Comparison of ENCODE assay signal across 9 mouse cellular contexts in genomic region chr9:74909245-74909644, GRCm38 (mm10). TPM values are rescaled to one million over a fixed set of nuclear protein-coding genes. Genes with fewer than 3 reads are reported as not detected.
DNase-seq lines count a peak whose midpoint lies in the region; ATAC-seq and TF ChIP-seq lines count a peak whose summit lies in the region.
"Had no signal": no experiment of that assay in that cellular context is flagged by ENCODE, and none has a peak within 500 bp of the region (broad histone marks: within the 10 kb centered on the region; RNA-seq: fewer than 3 reads in every experiment).

No protein-coding gene starts in this region.

- no peaks in the 10 kb centered on the region for H3K36me3 ChIP-seq in heart, adult 2 months (ENCODE audit: control insufficient read depth, insufficient read depth, low read length)
- no peaks in the 10 kb centered on the region for H3K36me3 ChIP-seq in heart, embryonic 11.5 days (ENCODE audit: control insufficient read depth, insufficient read depth, low read length)
- H3K36me3 ChIP-seq in intestine, embryonic 15.5 days, result no peaks in the 10 kb centered on the region

- intact Hi-C loops in heart, adult 2 months (cut with DNase I), result loop anchor here (5.0 to 10.0 kb wide), 5 partner anchors 43 to 376 kb away; partner anchors contain the start of genes Arpp19 and Fam214a

- TF ChIP-seq POLR2A in heart, adult 2 months (IDR thresholded peaks at IDR 0.05; ENCODE audit: insufficient read depth, low read depth, low read length), result no peak

- H3K79me2 ChIP-seq in heart, adult 2 months (replicated peaks; ENCODE audit: control insufficient read depth, insufficient read depth, low read length), result no peaks in the 10 kb centered on the region

- TF ChIP-seq CTCF in heart, adult 2 months (IDR thresholded peaks at IDR 0.05), result no peak

- H3K9me3 ChIP-seq in heart, embryonic 11.5 days (replicated peaks; ENCODE audit: control insufficient read depth, low read length), result no peaks in the 10 kb centered on the region
- no peaks in the 10 kb centered on the region for H3K9me3 ChIP-seq in intestine, embryonic 15.5 days

- no peak for TF ChIP-seq EP300 in heart, adult 2 months (IDR thresholded peaks at IDR 0.05; ENCODE audit: insufficient read depth, low read depth, low read length)

- no peaks in the 10 kb centered on the region; the same call in 1 of the 2 replicates for H3K4me1 ChIP-seq in heart, adult 2 months (ENCODE audit: control insufficient read depth, insufficient read depth, low read length)
- H3K4me1 ChIP-seq in heart, embryonic 11.5 days (ENCODE audit: control insufficient read depth, insufficient read depth, low read length), result peaks cover 11% of the 10 kb centered on the region; the same call in 1 of the 2 replicates
- 0 out of 2 replicates have a peak, but pooled peaks cover 6% of the 10 kb centered on the region for H3K4me1 ChIP-seq in intestine, embryonic 15.5 days (replicated peaks)

- H3K4me3 ChIP-seq in heart, adult 2 months, result no peak overlapping the region
- H3K4me3 ChIP-seq in heart, embryonic 11.5 days (ENCODE audit: low read depth, low read length), result no peak overlapping the region
- H3K4me3 ChIP-seq in intestine, embryonic 15.5 days (replicated peaks), result no peak overlapping the region
- H3K4me3 ChIP-seq: myocyte had no signal

- H3K27me3 ChIP-seq in heart, adult 2 months (ENCODE audit: control insufficient read depth, insufficient read depth, low read length), result no peaks in the 10 kb centered on the region
- H3K27me3 ChIP-seq in heart, embryonic 11.5 days (ENCODE audit: control insufficient read depth, insufficient read depth, low read length), result no peaks in the 10 kb centered on the region
- no peaks in the 10 kb centered on the region for H3K27me3 ChIP-seq in intestine, embryonic 15.5 days (replicated peaks)

- no peak for ATAC-seq in heart, embryonic 11.5 days (replicated peaks; ENCODE audit: insufficient number of reproducible peaks, low FRiP score, low TSS enrichment)
- ATAC-seq in intestine, embryonic 15.5 days, result no peak

- peak overlapping the region; percentile 11 for H3K27ac ChIP-seq in heart, adult 2 months
- H3K27ac ChIP-seq in heart, embryonic 11.5 days (ENCODE audit: low read depth, low read length), result no peak overlapping the region
- H3K27ac ChIP-seq in intestine, embryonic 15.5 days, result no peak overlapping the region

- DNase-seq in heart, adult 2 months, result peak; percentile 59 to 64
- peak; percentile 76 for DNase-seq in Muller cell, postnatal 12 days (ENCODE audit: inconsistent ontology term)
- DNase-seq in brain, adult 2 months (ENCODE audit: low read depth, low spot score), result peak; percentile 49
- peak; percentile 43 for DNase-seq in lung, postnatal 25 days (ENCODE audit: low spot score)
- DNase-seq in right cerebral cortex, adult 2 months (ENCODE audit: low spot score in 2 of 2), result no peak
- DNase-seq in embryo, embryonic 10.5 days (ENCODE audit: low spot score), result no peak

- H3K9ac ChIP-seq in heart, adult 2 months (ENCODE audit: low read depth, low read length), result 0 out of 2 replicates have a peak overlapping the region, but pooled peaks have one; percentile 26
- no peak overlapping the region for H3K9ac ChIP-seq in heart, embryonic 11.5 days (ENCODE audit: low read depth, low read length)
- H3K9ac ChIP-seq in intestine, embryonic 15.5 days, result no peak overlapping the region

- no peak overlapping the region for H3K4me2 ChIP-seq in heart, embryonic 11.5 days
- no peak overlapping the region for H3K4me2 ChIP-seq in intestine, embryonic 15.5 days (replicated peaks)

- 32% methylated on average over 15 of the region's 15 CpGs for WGBS in heart, adult 2 months
- 63% methylated on average over 15 of the region's 15 CpGs for WGBS in heart, embryonic 11.5 days (ENCODE audit: insufficient replicate concordance)
- 60% methylated on average over 15 of the region's 15 CpGs for WGBS in intestine, embryonic 15.5 days

RNA-seq across cellular contexts. Expression of gene Fam214a, which starts 43.4 kb away (rescaled TPM):
- 10 to 100 TPM; 20.6 to 30.2 TPM for total RNA-seq in heart, adult 2 months (2021)
- 10.7 and 16.5 TPM in 2 replicates for polyA plus RNA-seq in heart, adult 2 months (2012; rRNA removed)
- polyA plus RNA-seq in heart, embryonic 11.5 days (2014; fragmentation: Nextera tagmentation; extraction: Ambion mirVana), result 9.7 and 9.9 TPM in 2 replicates
- 6.4 and 7.8 TPM in 2 replicates for polyA plus RNA-seq in intestine, embryonic 15.5 days (2015; fragmentation: Nextera tagmentation; extraction: Ambion mirVana)

RNA-seq across cellular contexts. Expression of gene Onecut1, which starts 47.5 kb away (rescaled TPM):
- not detected for total RNA-seq in heart, adult 2 months (2021)
- polyA plus RNA-seq in heart, adult 2 months (2012; rRNA removed), result not detected in 2 replicates
- 0.10 TPM in 1 of 2 replicates, not detected in the other for polyA plus RNA-seq in heart, embryonic 11.5 days (2014; fragmentation: Nextera tagmentation; extraction: Ambion mirVana)
- polyA plus RNA-seq in intestine, embryonic 15.5 days (2015; fragmentation: Nextera tagmentation; extraction: Ambion mirVana), result 1.8 and 2.3 TPM in 2 replicates
- polyA plus RNA-seq: myocyte had no signal

Comparison
In these comparisons a context has a peak if more than half of its experiments do, and no peak if none do; other contexts are left out.
1. DNase-seq: peak in heart, adult 2 months (2 of 2), Muller cell, postnatal 12 days (single experiment), brain, adult 2 months (single experiment) and lung, postnatal 25 days (single experiment); none in right cerebral cortex, adult 2 months (0 of 2) and embryo, embryonic 10.5 days (single experiment).